Mouse (Mus musculus) megakaryocyte-erythroid progenitor cell, adult 5-6 weeks (primary cell): ENCODE results near the gene Hoxc12. TPM values are rescaled to one million over a fixed set of nuclear protein-coding genes. Genes with fewer than 3 reads are reported as not detected.

Experiments
- ATAC-seq: replicated peaks from 2 replicates; pipeline ENCODE4 v1.8.0; 2016; ENCODE audit warnings: mild to moderate bottlenecking, inconsistent platforms; ENCODE audit not compliant: severe bottlenecking, poor library complexity, low FRiP score, low TSS enrichment
- total RNA-seq, 2 experiments: library from RNA; stranded (forward) in 1 of 2; stranded (reverse) in 1 of 2; fragments of 200-1000, 215-1000 nt in 1 of 2; fragments of >200 nt in 1 of 2; fragmentation: Nextera tagmentation in 1 of 2; gene quantifications; 2 replicates each; pipeline ENCODE4 v1.2.3; 2014 to 2017

Gene Hoxc12
- total RNA-seq, 2 experiments from 2014 or later = not detected

DNA sequence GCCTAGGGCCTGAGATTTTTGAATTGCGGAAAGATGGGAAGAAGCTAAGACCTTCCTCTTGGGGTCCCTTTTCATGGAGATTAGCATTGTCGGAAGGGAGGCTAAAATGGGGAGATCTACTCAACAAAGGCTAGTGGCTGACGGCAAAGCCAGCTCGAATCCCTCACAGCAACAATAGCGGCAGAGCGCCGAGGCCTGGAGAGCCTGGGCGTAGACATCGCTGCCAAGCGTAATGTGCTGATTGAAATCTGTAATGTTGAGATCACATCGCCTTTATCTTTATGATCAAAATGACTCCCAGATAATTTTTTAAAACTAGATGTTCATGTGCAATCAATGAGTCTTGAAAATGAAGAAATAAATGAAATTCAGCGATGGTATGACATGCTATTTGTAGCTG is 2.1 kb upstream of the Hoxc12 start:
- no peak for ATAC-seq

DNA sequence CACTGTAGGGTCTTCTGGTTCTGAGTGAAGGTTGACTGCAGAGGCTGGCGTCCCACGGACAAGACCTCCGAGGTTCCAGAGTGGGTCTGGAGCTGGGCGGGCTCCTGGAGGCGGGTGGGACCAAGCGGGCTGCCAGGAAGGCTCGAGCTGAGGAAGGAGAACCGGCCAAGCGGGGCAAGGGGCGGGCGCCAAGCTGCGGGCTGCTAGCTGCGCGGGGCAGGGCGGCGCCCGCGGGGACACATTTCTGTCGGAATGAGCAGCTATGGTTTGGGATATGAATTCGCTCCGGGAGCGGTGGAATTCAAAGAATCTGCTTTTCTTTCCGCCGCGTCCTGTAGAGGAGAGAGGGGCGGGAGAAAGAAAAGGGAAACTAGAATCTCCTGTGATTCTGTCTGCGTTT is 1.7 kb upstream of the Hoxc12 start:
- no peak for ATAC-seq

DNA sequence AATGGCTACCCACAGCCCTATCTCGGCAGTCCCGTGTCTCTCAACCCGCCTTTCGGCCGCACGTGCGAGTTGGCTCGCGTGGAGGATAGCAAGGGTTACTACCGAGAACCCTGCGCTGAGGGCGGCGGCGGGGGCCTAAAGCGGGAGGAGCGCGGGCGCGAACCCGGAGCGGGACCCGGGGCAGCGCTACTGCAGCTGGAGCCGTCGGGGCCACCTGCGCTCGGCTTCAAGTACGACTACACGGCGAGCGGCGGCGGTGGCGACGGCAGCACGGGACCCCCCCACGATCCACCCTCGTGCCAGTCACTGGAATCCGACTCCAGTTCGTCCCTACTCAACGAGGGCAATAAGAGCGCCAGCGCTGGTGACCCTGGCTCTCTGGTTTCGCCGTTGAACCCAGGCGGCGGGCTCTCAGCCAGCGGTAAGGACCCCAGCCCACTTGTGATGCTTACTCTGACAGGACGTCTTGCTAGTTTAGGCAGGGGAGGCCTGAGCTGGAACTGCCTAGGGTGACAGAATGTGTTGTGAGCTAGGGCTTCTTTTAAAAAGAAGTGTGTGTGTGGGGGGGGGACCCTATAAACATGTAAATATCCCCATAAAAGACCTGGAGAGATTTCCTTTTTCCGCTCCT is 594 bp downstream of the Hoxc12 start:
- no peak for ATAC-seq

DNA sequence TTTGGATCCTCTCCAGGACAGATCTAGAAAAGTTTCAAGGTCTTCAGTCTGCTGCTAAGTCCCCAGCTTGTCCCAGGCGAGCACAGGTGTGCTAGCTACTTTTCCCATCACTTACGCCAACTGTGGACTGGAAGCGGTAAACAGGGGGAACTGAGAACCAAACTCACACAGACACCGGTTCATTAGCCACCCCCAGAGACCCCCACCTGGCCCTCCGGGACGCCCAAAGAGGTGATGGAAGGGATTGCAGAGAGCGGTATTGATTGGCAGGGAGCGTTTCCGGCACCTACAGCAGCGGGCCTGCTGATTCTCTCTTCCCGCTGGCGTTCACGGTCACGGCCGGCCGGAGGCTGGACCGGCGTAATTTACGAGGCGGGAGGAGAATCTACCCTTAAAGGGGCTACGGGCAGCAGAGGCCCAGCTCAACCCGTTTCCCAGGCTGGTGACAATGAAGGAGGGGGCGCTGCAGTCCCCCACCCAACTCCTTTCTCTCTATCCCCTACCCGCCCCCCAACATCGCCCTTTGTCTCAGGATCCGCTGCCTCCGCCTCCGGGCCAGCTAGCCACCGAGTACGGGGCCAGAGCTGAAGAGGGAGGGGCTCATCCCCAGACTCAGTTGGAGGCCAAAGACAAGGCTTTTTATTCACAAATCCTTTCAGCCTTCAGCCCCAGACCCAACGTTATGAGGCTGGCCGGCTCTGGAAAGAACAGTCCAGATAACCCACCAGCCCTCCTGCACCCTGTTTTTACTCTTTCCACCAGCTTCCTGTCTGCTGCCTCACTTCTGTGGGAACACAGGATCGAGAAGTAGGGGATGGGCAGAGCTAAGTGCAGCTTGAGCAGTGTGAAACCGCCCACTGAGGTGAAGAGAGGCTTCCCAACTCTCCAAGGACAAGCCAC is 2.9 kb downstream of the Hoxc12 start:
- no peak for ATAC-seq

DNA sequence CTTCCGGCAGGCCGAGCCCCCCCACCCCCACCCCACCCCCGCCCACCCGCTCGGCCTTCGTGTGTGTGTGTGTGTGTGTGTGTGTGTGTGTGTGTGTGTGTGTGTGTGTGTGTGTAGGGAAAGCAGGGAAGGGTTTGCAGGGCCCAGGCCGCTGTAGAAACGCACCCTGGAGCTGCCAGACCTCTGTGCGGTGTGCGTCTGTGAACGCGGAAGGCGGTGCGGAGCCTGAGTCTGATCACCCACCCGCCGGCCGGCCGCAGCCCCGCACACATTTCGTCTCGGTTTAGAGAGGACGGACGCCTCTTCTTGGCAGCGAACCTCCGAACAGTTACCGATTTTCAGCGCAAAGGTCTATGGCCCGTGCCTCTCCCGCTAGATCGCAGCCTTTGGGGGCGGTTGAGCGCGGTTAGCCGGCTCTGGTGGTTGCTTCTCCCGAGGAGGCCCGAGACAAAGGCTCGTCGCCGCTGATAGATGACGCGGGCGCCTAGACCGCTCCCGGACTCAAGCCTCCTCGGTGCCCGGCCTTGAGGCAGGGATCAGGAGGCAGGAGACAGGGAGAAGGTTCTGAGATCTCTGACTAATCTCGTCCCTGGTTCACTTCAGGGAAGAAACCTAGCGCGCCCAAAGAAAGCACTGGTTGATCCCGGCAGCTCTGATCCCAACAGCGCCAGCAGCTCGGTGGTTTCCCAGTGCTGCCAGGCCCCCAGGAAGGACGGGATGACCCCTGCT is 6.3 kb downstream of the Hoxc12 start:
- ATAC-seq = no peak

- ATAC-seq = no peak
Observed at GRCm38 (mm10) chr15:102943468-102943813, 6.9 kb downstream of the Hoxc12 start.

- no peak for ATAC-seq
Observed at GRCm38 (mm10) chr15:102945185-102946077, 8.9 kb downstream of the Hoxc12 start.

DNA sequence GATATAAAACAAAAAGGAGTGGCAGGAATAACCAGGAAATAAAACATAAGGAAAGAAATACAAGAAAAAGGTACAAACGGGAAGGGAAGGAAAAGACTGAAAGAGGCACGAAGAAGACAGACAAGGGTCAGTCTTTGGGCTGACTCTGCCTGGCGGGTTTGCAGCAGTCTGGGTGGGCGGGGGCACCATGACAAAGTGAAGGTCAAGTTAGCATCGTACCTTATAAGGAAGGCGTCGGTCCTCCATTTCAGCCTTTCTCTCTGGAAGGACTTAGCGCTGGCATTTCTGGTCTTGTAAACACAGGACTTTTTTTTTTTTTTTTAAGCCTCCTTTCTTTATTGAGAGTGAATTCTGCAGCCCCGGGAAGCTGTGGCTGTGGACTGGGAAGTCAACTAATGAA is 10.7 kb downstream of the Hoxc12 start:
- no peak for ATAC-seq

DNA sequence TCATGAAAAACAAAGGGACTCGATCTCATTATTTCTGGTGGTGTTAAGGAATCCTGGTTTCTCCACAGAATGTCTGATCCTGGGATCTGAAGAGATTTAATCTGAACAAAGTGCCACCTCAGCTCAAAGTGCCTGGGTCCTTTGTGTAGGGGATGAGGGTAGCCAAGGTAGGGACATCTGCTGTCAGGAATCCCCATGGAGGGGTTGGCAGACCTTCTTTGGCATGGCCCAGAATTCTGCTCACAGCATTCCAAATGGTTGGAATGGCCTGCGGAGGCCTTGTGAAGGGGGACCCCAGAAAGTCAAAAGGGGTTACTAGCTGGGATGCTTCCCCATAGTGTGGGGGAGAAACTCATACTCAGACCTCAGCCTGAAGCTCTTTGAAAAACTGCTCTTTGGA is 12.3 kb downstream of the Hoxc12 start:
- no peak for ATAC-seq

DNA sequence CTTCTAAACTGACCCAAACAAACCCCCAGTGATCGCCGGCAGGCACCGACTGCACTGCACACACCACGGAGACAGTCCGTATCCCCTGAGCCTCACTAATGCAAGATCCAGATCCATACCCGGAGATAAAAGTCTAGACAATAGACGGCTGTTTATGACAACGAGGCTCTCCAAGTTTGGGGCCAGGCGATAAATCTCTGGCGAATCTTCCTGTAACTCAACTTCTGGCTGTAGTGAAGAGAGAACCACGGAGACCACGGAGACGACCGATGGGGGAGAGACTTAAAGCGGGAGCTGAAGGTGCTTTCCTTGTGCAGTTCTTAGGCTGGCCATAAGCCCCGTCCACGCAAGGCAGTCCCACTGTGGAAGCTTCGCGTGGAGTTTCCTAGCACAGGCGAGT is 13.1 kb downstream of the Hoxc12 start:
- no peak for ATAC-seq

- no peak for ATAC-seq
Observed at GRCm38 (mm10) chr15:102950877-102951276, 14.3 kb downstream of the Hoxc12 start.

DNA sequence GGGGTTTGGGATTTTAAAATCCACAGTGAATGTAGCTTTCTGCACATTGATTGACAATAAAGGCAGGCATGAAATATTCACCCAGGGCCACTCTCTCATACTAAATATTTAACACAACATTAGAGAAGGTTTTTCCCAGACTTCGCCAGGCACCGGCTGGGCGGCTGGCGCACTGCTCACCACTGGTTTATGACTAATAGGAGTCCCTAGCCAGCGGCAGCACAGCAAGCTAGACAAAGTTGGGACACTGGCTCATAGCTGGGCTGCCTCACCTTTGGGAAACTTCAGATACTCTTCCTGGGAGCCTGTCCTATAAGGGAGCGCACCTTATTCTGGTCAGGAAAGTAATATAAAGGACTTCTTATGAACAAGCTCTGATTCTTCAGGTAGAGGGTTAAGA is 17.0 kb downstream of the Hoxc12 start:
- no peak for ATAC-seq

GRCm38 (mm10) chr15:102954192-102955006 is 17.8 kb downstream of the Hoxc12 start, which contains the start of gene Hoxc11:
TSS of gene Hoxc11 (plus strand) at chr15:102954427.
- ATAC-seq = 0 out of 2 replicates have a peak, but pooled peaks have one; percentile 41

- ATAC-seq = no peak
Observed at GRCm38 (mm10) chr15:102955007-102955382, 18.4 kb downstream of the Hoxc12 start.

GRCm38 (mm10) chr15:102955833-102956640 is 19.5 kb downstream of the Hoxc12 start:
- no peak for ATAC-seq

GRCm38 (mm10) chr15:102956906-102957305 is 20.3 kb downstream of the Hoxc12 start:
- no peak for ATAC-seq

- no peak for ATAC-seq
Observed at GRCm38 (mm10) chr15:102959663-102960191, 23.2 kb downstream of the Hoxc12 start.

GRCm38 (mm10) chr15:102961728-102962127 is 25.2 kb downstream of the Hoxc12 start:
- ATAC-seq = no peak
